Mouse (Mus musculus) heart, adult 18-20 months (tissue): ENCODE measurements around the gene Kcnip4. TPM values are rescaled to one million over a fixed set of nuclear protein-coding genes. Genes with fewer than 3 reads are reported as not detected.

Experiments
- DNase-seq, 2 experiments: peaks; one replicate each; pipeline ENCODE4 v3.0.0; 2021 to 2022; ENCODE audit warnings: mixed read lengths in 1 of 2
- total RNA-seq, 2 experiments: library from RNA; stranded (reverse); gene quantifications; 2 replicates each; pipeline ENCODE4 v1.2.3; 2021

Kcnip4 gene
- total RNA-seq, 2 experiments from 2014 or later = 0.35 TPM; not detected in 1

DNA sequence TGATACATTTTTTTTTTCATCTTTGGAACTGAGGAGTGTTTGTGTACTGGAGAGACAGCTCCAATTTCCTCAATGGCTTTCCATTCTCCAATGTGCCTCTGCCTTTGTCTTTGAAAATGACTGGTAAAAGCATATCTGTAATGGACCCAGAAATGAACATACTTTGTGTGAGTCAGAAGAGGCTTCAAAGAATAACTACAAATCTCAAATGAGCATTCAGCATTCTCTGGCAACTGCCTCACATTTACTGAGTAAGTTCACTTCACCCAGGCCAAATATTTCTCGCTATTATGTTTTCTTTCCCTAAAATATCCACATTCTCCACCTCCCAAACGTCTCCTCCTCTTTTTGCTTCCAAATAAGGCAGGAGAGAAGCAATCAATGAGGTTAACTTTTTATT lies 646.6 kb downstream of the Kcnip4 start:
- no peak for DNase-seq

DNA sequence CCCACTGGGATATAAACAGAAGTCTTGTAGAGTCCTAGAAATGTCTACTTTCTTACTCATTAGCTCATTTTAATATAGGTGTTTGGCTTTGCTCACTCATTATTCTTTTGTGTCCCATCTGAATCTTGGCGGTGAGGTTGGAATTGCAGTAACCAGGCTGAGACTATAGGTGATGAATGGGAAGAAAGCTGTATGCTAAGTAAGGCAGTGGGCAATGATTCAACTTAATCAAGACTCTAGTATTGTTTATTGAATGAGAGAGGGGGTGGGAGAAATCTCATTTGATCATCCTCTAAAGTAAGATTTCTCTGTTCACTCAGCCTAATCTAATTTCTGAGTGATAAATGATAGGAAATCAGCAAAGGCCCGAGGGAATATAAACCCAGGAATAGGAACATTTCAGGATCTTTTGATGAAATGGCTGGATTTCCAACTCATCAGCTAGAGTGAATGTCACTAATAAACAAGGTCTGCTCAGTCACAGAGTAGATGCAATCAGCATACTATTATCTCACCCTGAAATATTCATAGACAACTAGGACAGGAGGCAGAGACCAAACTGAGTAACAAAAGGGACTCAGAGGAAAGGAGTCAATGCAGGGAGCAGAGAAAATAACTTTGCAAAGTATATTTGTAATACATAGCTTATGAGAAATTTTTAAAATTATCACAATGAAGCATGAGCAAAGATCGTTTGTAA lies 660.3 kb downstream of the Kcnip4 start:
- no peak for DNase-seq

DNA sequence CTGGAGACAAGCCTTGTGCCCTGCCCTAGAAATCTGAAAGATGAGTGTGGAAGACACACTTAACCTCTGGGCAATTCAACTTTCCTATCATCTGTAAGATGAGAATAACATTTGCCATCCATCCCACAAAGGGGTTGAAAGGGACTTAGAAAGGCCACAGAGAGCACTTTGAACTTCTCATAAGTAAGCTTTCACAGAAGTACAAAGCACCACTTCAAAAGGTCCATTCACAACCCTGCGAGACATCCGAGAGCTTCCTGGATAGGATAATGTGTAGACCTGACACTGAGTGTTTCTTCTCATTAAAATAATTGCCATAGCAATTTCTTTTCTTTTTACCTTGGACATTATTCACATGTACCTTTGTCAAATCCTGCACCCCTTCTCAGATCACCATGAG lies 683.7 kb downstream of the Kcnip4 start:
- no peak for DNase-seq

DNA sequence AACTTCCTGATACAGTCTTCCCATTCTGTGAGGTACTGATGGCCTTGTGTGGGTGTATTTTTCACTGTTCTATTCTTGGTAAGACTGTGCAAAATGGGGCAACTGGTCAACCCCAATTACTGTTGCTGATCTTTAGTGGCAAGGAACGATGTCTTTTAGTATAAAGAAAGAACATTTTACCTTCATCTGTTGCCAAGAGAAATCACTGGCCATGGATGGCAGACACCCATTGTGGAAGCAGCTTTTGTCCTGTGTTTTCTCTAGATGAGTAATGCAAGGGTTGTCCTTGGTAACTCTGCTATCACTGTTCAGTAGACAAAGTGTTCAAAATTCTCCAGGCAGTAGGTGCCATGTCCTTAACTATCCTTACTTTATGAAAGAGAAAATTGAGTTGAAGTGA lies 729.2 kb downstream of the Kcnip4 start:
- DNase-seq = no peak

DNA sequence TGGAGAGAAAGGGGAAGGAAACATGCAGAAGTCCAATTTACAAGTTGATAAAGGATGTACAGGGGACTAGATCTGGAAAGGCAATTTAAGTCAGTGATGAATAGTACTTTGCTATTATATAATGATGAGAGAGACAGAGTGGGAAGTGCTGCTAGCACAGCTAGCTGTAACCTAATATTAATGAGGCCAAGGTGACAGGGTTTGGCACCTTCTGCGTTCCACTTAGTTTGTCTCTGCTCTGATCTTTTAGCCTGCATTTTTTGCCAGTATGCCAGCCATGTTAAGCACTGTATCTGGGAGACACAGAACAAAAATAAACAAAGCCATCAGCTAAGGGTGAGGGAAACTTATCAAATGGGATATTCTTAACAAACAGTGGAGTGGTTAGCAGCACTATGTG lies 745.3 kb downstream of the Kcnip4 start:
- DNase-seq = peak; percentile 5 to 26

DNA sequence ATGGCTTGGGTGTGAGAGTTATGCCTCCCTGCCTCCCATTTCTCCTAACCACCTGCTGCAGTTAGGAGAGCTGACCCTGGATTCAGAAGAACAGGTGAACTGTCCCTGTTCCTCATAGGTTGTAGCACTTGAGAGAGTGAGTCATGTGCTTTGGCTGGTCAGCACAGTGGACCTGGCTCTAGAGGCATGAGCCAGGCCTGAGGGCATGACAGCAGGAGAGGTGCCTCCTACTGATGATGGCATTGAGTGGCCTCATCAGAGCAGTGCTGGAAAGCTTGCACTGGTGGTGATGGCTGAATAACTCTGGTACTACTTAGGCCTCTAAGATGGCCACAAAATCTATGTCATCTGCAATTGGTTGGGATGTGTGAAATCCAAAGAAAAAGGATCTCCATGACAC lies 776.1 kb downstream of the Kcnip4 start:
- no peak for DNase-seq

DNA sequence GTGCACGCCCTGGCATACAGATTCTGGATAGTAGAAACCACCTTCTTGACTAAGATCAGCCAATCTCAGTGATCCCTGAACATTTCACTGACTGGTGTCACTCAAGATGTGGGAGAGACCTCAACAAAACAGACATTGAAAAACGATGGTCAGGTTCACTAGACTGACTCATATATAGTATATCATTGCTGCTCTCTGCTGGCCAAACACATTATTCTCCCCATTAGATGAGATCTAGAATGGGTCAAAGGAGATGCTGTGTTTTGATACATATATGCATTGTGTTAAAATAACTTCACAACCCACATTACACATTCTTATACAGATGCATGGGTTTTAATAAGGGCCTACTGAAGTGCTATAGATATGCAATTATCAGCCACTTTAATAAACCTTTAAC lies 787.1 kb downstream of the Kcnip4 start:
- no peak for DNase-seq

DNA sequence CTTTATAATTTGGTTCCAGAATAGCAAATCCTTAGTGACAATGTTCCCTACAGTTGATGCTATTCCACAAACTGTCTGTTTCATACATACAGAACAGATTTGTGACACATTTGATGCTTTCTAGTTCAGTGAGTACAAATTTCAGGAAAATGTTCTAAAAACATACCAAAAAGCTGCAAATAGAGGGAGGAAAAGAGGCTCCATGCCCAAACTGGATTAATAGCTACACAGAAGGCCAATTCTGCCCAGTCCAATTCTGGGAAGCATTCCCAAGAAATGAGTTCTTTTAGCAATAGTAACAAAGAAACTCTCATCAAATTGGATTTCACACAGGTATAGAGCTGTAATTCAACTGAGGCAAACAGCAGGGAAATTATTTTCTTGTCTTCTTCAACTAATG lies 806.5 kb downstream of the Kcnip4 start:
- DNase-seq = no peak

DNA sequence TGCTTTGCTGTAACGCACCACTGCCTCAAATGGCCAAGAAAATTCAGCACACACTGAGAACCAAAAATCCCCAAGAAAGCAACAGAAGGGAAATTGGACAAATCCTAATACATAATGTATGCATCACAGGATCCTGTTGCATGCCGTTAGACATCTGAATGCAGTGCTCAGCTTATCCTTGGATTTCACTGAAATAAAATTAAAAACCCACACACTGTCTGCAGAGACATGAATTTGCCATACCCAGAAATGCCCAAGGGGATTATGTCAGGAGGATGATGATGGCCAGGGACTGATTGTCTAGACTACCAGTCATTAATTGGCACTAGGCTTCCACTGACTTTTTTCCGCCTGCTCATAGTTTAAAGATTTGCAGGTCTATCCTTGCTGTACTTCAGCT lies 818.7 kb downstream of the Kcnip4 start:
- DNase-seq = no peak

DNA sequence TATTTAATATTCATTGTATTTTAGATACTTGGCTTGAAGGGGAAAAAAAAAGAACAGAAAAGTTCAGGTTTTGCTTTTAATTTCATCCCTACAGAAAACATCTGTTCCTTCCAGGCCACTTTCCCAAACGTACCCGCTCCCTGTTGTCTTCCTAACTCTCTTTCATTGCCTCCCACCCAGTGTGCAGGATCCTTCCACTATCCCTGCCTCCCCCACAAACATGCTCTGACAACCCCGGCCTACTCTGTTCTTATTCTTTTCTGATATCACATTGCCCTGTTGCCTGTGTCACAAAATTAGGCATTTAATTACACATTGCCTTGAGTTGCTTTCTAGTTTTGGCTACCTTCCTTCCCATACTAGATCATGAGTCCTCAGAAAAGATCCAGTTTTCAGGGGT lies 837.6 kb downstream of the Kcnip4 start:
- no peak for DNase-seq

DNA sequence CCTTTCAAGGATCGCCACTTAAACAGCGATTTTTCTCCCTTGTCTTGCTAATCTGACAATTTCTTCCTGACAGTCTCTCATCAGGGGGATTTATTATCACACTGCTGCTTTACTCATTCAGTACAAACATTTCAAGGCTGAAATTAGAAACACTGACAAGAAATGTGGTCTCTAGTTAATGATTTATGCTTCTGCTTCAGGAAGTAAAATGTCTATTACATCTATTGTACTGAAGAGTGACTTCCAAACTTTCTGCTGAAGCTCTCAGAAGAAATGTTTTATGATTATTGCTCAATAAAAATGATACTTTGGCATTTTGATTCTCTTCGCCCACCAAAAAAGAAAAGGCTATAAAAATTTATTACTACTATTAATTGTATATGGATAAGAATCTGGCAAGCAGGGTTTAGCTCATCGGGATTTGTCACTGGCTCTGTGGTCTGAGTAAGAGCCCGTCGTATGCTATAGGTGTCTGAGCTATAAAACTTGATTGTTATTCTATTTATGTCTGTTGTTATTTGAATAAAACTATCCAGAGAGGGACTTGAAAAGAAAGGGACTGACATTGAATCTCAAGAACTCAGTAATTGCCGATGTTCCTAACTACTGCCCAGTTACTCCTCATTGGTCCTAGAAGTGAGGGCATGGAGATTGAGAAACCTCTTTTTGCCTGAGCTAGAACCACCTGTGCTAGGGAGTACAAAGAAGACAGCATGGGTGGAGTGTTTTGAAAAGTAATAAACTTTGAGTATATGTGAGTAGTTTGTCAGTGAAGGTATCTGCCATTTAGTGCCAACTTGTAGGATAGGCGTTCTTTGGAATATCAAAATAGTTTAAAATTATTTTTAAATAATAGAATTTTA lies 844.7 kb downstream of the Kcnip4 start:
- no peak for DNase-seq

DNA sequence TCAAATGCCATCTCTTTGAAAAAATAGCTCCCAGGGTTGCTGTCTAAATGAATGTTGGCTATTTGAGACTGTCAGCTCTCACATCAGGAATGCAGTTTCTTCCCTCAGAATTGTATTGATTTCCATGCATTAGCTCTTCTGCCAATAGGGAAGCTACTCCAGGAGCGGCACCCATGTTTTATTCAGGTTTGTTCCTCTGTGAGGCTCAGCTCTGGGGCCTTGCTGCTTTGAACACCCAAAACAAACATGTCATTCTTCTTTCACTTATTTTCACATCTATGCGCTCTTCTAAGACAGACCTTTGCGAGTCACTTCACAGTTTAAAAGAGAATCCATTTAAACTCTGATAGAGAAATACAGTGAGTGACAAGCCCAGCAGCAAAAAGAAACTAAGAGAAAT lies 862.2 kb downstream of the Kcnip4 start:
- no peak for DNase-seq

DNA sequence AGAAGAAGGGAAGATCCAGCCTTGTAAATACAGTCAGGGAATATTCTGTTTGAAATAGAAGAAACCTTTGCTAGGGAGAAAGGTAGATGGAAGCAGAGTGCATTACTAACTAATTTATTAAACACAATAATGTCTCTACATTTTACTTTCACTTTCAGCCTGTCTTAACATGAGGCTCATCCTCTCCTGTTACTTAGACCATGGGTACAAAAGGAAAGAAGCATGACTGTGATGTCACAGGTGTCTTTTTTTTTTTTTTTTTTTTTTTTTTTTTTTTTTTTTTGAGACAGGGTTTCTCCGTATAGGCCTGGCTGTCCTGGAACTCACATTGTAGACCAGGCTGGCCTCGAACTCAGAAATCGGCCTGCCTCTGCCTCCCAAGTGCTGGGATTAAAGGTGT lies 864.7 kb downstream of the Kcnip4 start:
- no peak for DNase-seq

DNA sequence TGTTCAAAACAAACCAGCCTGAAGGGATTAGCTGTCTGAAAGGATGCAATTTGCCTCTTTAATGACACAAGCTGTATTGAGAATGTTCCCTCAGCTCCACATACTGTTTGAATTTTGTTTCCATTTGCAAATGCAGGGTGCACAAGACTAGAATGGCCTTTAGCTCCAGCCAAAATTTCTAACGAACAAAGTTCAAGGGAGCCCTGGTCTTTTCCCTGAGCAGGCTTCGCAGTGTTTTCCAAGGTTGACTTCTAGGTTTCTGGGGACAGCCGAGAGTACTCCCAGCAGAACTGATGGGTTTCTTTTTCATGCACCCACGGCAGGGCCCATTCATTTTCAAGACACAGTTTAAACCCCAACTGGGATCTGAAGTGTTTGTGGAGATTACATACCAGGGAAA lies 874.2 kb downstream of the Kcnip4 start:
- no peak for DNase-seq

DNA sequence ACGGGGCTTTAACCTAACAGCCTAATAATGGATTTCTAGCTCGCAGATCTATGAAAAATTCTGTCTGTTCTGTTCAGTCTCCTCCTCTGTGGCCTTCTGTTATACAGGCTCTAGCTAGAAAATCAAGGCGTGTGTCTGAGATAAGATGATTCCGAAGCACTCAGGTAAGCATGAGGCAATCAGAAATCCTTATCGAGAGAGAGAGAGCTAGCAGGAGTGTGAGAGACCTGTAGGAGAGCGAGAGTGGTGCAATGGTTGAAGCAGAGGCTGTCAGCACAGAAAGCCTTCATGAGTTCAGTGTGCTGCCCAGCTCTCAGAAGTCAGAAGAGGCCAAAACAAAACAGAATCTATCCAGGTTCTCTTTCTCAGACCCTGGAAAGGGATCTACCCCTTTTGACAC lies 888.0 kb downstream of the Kcnip4 start:
- no peak for DNase-seq

DNA sequence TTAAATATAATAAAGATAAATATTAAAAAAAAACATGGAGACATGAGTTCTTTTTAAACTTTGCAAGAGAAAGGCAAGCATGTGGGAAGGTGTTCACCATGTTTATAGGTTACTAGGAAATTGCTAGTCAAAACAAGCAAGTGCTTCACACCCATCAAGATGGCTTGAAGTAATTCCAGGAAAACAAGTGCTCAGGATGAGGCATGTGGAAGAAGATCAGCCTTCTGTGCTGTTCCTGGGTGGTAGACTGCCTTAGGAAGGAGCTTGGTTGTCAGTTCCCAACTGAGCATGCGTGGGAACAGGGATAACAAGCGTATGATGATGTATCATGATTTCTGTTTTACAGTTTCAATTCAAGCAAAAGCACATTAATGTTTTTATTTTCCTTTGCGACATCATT lies 891.1 kb downstream of the Kcnip4 start:
- DNase-seq = no peak

DNA sequence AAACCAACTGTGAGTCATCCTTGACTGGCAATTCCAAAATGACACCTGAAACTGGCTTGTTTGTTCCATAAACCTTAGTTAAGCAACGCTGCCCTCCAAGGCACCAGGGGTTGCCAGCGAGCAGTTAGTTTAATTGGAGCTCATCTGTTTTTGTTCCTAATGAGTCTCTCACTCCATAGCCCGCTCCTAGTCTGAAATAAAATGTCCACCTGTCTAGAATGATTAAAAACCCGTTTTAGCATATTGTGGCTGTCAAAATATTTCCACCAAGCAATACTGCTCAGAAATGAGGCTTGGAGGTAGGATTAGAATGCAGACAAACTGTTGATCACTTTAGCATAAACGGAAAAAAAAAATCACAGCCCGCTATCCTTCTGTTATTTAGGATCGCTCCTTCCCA lies 901.3 kb downstream of the Kcnip4 start:
- DNase-seq = no peak

DNA sequence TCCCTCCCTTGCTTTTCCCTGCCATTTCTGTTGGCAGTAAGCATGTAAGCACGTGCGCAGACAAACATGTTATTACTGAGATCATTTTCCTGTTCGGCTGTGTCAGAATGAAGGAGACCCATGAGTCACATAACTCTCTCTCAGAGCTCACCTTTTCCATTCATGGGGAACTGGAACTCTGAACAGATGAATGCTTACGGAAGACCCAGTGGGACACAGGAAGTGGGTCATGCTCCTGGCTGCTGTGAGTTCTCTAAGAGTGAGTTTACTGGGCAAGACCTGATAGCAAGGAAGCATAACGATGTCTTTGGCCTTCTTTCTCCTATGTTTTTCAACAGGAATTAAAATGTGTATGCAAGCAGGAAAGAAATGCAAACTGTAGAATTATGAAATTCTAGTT lies 917.8 kb downstream of the Kcnip4 start:
- no peak for DNase-seq

DNA sequence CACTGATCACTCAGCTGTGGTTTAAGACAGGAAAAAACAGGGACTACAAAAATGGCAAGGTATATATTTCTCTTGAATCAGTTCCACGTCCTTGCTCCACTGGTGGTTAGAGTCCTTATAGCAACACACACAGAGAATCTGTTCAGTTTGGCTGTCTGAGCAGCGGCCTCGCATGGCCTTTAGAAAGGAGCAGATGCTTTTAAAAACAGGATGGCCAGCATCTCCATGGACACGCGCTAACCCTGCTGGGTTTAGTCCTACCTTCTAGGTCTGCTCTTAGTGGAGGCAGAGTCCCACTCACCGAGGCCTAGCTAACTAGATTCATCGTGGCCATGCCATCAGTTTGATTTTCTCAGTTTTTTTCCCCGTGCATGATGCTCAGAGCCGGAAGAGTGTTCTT lies 918.4 kb downstream of the Kcnip4 start:
- no peak for DNase-seq

DNA sequence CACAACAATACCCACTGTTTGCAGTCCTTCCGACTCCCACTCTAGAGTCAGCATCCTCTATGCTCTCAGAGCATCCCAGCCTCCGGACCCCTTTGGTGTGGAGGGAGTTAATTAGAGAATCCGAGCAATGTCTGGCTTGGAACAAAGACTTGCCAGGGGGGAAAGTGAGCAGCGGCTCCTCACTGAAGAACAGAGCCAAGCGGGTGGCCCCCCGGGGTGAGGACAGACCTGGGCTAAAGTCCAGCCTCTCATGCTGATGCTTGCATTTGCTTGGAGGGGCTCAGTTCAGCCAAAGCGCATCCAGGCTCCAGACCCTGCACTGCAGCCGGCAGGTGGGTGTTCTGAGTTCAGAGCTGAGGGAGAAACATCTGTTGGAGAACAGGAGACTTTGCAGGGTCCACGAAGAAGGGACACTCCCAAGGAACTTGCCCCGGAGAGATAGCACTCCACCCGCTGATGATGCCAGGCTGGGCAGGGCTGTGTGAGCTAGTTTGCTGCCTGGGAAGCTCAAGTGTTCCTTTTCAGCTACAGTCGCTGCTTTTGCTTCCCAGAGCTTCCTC lies 925.1 kb downstream of the Kcnip4 start:
- DNase-seq = no peak

DNA sequence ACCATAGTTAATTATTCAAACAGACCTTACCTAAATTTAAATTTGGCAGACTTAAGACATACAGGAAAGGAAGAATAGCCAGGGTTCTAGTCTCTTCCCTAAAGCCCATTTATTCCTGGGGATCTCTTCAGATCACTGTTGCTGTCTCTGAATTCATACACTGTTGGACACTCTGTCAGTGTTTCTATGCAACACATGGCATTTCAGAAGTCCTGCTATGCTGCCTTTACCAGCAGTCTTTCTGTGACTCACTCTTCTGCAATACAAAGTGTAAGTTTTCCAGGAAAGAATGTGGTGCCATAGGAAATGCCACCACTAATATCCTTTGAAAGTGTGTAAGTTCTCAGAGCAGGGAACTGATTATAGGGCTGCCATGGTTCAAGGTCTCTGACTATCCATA lies 936.7 kb downstream of the Kcnip4 start:
- no peak for DNase-seq

DNA sequence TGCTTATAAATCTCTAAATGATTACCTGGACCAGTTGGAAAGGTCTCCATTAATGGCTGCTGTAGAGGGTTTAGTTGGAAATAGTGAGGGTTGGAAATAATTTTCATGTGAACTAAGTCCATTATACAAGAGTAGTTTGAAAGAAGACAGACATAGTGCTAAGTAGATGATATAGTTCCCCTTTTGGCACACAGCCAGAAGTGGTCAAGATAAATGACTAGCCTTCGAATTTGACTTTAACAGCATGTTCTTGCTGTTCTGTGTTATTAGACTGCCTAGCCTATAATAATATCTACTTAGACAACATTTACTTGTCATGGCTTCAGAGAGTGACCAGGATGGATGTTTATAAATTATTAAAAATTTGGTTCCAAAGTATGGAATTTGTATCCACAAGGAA lies 941.3 kb downstream of the Kcnip4 start:
- DNase-seq = no peak

DNA sequence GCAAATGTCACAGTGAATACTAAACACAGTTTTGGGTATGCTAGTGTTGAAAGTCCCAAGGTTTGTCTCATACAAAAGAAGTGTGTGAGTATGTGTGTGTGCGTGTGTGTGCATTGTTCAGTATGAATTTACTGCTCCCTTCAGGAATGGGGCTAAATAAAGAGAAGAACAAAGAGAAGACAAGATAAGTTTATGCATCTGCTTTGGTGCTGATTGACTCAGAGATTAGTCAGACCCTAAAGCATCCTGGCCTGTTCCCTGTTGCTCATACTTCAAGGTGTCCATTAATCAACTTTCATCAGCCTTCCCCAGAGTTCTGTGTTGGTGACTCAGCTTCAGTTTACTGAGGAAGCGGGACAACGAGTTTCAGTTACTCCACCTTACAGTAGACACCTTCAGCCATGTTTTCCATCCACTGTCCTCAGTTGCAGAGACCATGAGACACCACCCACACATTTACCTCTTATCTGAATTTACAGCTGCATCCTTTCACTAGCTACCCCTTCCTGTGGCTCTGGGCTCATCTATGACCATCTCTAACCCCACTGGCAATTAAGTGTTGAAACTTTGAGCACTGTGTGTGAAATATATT lies 960.6 kb downstream of the Kcnip4 start:
- DNase-seq = no peak
